Comparison of ENCODE assay signal across 24 mouse cellular contexts in genomic region chr11:121232706-121233105, GRCm38 (mm10). TPM values are rescaled to one million over a fixed set of nuclear protein-coding genes. Genes with fewer than 3 reads are reported as not detected.
A peak's percentile ranks its signal among the peaks of the same experiment; 100 is the strongest.
DNase-seq lines count a peak whose midpoint lies in the region; ATAC-seq and TF ChIP-seq lines count a peak whose summit lies in the region.
"Had no signal": no experiment of that assay in that cellular context is flagged by ENCODE, and none has a peak within 500 bp of the region (broad histone marks: within the 10 kb centered on the region; RNA-seq: fewer than 3 reads in every experiment).

No protein-coding gene starts in this region.

- peaks cover 16% of the 10 kb centered on the region for H3K4me1 ChIP-seq in heart, postnatal 0 days (ENCODE audit: control insufficient read depth, insufficient read depth)
- peaks cover 41% of the 10 kb centered on the region for H3K4me1 ChIP-seq in liver, embryonic 11.5 days (replicated peaks; ENCODE audit: control insufficient read depth, insufficient read depth, low read length)
- peaks cover 10% of the 10 kb centered on the region for H3K4me1 ChIP-seq in stomach, embryonic 15.5 days
- peaks cover 12% of the 10 kb centered on the region for H3K4me1 ChIP-seq in lung, postnatal 0 days (ENCODE audit: insufficient read depth, low read depth, low read length)
- H3K4me1 ChIP-seq in hindbrain, embryonic 13.5 days (replicated peaks): peaks cover 29% of the 10 kb centered on the region

- no peak for DNase-seq in heart, postnatal 0 days (ENCODE audit: low spot score)
- DNase-seq in heart, adult 8-10 months (ENCODE audit: low spot score): no peak
- DNase-seq in Muller cell, postnatal 12 days (ENCODE audit: inconsistent ontology term): peak; percentile 6
- no peak for DNase-seq in liver, embryonic 11.5 days (ENCODE audit: low spot score)
- no peak for DNase-seq in lung, postnatal 0 days (ENCODE audit: low spot score)
- DNase-seq: adrenal gland, postnatal 36 days; cerebellum, adult 2 months; cerebellum, postnatal 36 days; forebrain, postnatal 0 days; kidney, adult 8-10 months; kidney, postnatal 14 days; lung, postnatal 14 days; retina, postnatal 1 day; right cerebral cortex, postnatal 4 days; thymus, postnatal 14 days had no signal

- ATAC-seq in heart, postnatal 0 days (ENCODE audit: insufficient read depth, low read depth): no peak
- ATAC-seq in liver, embryonic 11.5 days (replicated peaks; ENCODE audit: low FRiP score): no peak
- no peak for ATAC-seq in stomach, embryonic 15.5 days (ENCODE audit: insufficient read depth, low FRiP score, low read depth)
- ATAC-seq in lung, postnatal 0 days: no peak
- no peak for ATAC-seq in hindbrain, embryonic 13.5 days (ENCODE audit: low FRiP score)
- ATAC-seq: CD4-positive, CD25-positive, alpha-beta regulatory T cell, adult 4 months; forebrain, postnatal 0 days; inflammation-experienced regulatory T-cells, adult 6 months had no signal

- peak overlapping the region; percentile 7; the same call in 1 of the 2 replicates for H3K27ac ChIP-seq in heart, postnatal 0 days (ENCODE audit: low read depth)
- H3K27ac ChIP-seq in liver, embryonic 11.5 days (ENCODE audit: low read depth, low read length): no peak overlapping the region; the same call in 1 of the 2 replicates
- 0 out of 2 replicates have a peak overlapping the region, but pooled peaks have one; percentile 12 for H3K27ac ChIP-seq in stomach, embryonic 15.5 days
- no peak overlapping the region for H3K27ac ChIP-seq in lung, postnatal 0 days (ENCODE audit: low read length)
- H3K27ac ChIP-seq in hindbrain, embryonic 13.5 days: no peak overlapping the region
- H3K27ac ChIP-seq: embryonic facial prominence, embryonic 15.5 days; hindbrain, embryonic 12.5 days; limb, embryonic 15.5 days had no signal

- no peak for TF ChIP-seq EP300 in heart, postnatal 0 days (IDR thresholded peaks at IDR 0.05; ENCODE audit: low read depth)
- no peak for TF ChIP-seq EP300 in lung, postnatal 0 days (IDR thresholded peaks at IDR 0.05)

- H3K9ac ChIP-seq in heart, postnatal 0 days (replicated peaks; ENCODE audit: low read depth, low read length): no peak overlapping the region
- 0 out of 2 replicates have a peak overlapping the region, but pooled peaks have one; percentile 40 for H3K9ac ChIP-seq in liver, embryonic 11.5 days (ENCODE audit: low read depth, low read length)
- no peak overlapping the region for H3K9ac ChIP-seq in stomach, embryonic 15.5 days
- no peak overlapping the region for H3K9ac ChIP-seq in lung, postnatal 0 days (replicated peaks; ENCODE audit: low read depth)
- H3K9ac ChIP-seq in hindbrain, embryonic 13.5 days: no peak overlapping the region
- H3K9ac ChIP-seq: embryonic facial prominence, embryonic 15.5 days; forebrain, postnatal 0 days; hindbrain, embryonic 12.5 days; limb, embryonic 15.5 days had no signal

- H3K4me3 ChIP-seq in heart, postnatal 0 days (ENCODE audit: low read depth, low read length): no peak overlapping the region
- no peak overlapping the region for H3K4me3 ChIP-seq in liver, embryonic 11.5 days (ENCODE audit: low read depth, low read length)
- H3K4me3 ChIP-seq in stomach, embryonic 15.5 days (replicated peaks): no peak overlapping the region
- H3K4me3 ChIP-seq in lung, postnatal 0 days (ENCODE audit: low read depth, low read length): no peak overlapping the region
- H3K4me3 ChIP-seq in hindbrain, embryonic 13.5 days: no peak overlapping the region
- H3K4me3 ChIP-seq: embryonic facial prominence, embryonic 15.5 days; hindbrain, embryonic 12.5 days; layer of hippocampus, adult 2 months; limb, embryonic 15.5 days; megakaryocyte, embryonic 14.5 days had no signal

- no peak for TF ChIP-seq CTCF in heart, postnatal 0 days (IDR thresholded peaks at IDR 0.05; ENCODE audit: low read depth)
- no peak for TF ChIP-seq CTCF in lung, postnatal 0 days (IDR thresholded peaks at IDR 0.05)

- H3K36me3 ChIP-seq in heart, postnatal 0 days (replicated peaks; ENCODE audit: control insufficient read depth, insufficient read depth, low read length): no peaks in the 10 kb centered on the region
- H3K36me3 ChIP-seq in liver, embryonic 11.5 days (ENCODE audit: control insufficient read depth, insufficient read depth, low read length): no peaks in the 10 kb centered on the region
- no peaks in the 10 kb centered on the region for H3K36me3 ChIP-seq in stomach, embryonic 15.5 days
- no peaks in the 10 kb centered on the region for H3K36me3 ChIP-seq in lung, postnatal 0 days (ENCODE audit: insufficient read depth, low read length)
- no peaks in the 10 kb centered on the region for H3K36me3 ChIP-seq in hindbrain, embryonic 13.5 days
- H3K36me3 ChIP-seq: embryonic facial prominence, embryonic 15.5 days; hindbrain, embryonic 12.5 days; limb, embryonic 15.5 days had no signal

- no peaks in the 10 kb centered on the region for H3K27me3 ChIP-seq in heart, postnatal 0 days (ENCODE audit: control insufficient read depth, insufficient read depth, low read length)
- H3K27me3 ChIP-seq in liver, embryonic 11.5 days (replicated peaks; ENCODE audit: control insufficient read depth, insufficient read depth, low read length): no peaks in the 10 kb centered on the region
- H3K27me3 ChIP-seq in stomach, embryonic 15.5 days (replicated peaks): no peaks in the 10 kb centered on the region
- no peaks in the 10 kb centered on the region for H3K27me3 ChIP-seq in lung, postnatal 0 days (replicated peaks; ENCODE audit: insufficient read depth, low read length)
- H3K27me3 ChIP-seq in hindbrain, embryonic 13.5 days: no peaks in the 10 kb centered on the region
- H3K27me3 ChIP-seq: embryonic facial prominence, embryonic 15.5 days; hindbrain, embryonic 12.5 days; limb, embryonic 15.5 days; megakaryocyte, embryonic 14.5 days had no signal

- H3K9me3 ChIP-seq in heart, postnatal 0 days (replicated peaks; ENCODE audit: control insufficient read depth, low read length): no peaks in the 10 kb centered on the region
- no peaks in the 10 kb centered on the region for H3K9me3 ChIP-seq in liver, embryonic 11.5 days (ENCODE audit: control insufficient read depth, low read length)
- no peaks in the 10 kb centered on the region for H3K9me3 ChIP-seq in stomach, embryonic 15.5 days
- no peaks in the 10 kb centered on the region for H3K9me3 ChIP-seq in lung, postnatal 0 days (ENCODE audit: low read length)
- H3K9me3 ChIP-seq in hindbrain, embryonic 13.5 days: no peaks in the 10 kb centered on the region
- H3K9me3 ChIP-seq: embryonic facial prominence, embryonic 15.5 days; hindbrain, embryonic 12.5 days; limb, embryonic 15.5 days; megakaryocyte, embryonic 14.5 days had no signal

- WGBS in heart, postnatal 0 days: 20% methylated on average over 4 of the region's 4 CpGs
- WGBS in liver, embryonic 11.5 days: 27% methylated on average over 4 of the region's 4 CpGs
- WGBS in stomach, embryonic 15.5 days: 34% methylated on average over 4 of the region's 4 CpGs
- 34% methylated on average over 4 of the region's 4 CpGs for WGBS in lung, postnatal 0 days
- 48% methylated on average over 4 of the region's 4 CpGs for WGBS in hindbrain, embryonic 13.5 days

- no peak overlapping the region for H3K4me2 ChIP-seq in heart, postnatal 0 days (ENCODE audit: low read depth, low read length)
- H3K4me2 ChIP-seq in liver, embryonic 11.5 days: peak overlapping the region; percentile 12; the same call in 1 of the 2 replicates
- H3K4me2 ChIP-seq in stomach, embryonic 15.5 days: no peak overlapping the region
- H3K4me2 ChIP-seq in lung, postnatal 0 days (replicated peaks; ENCODE audit: low read depth, low read length): no peak overlapping the region
- H3K4me2 ChIP-seq in hindbrain, embryonic 13.5 days: no peak overlapping the region
- H3K4me2 ChIP-seq: embryonic facial prominence, embryonic 15.5 days; hindbrain, embryonic 12.5 days; limb, embryonic 15.5 days had no signal

RNA-seq across cellular contexts. Expression of gene Cybc1, which starts 3.6 kb away (rescaled TPM):
- total RNA-seq in heart, postnatal 0 days (2014; rRNA removed; ENCODE audit: low replicate concordance): 11.3 and 13.0 TPM in 2 replicates
- polyA plus RNA-seq in heart, postnatal 0 days (2015; fragmentation: Nextera tagmentation; extraction: Ambion mirVana): 12.4 and 13.5 TPM in 2 replicates
- total RNA-seq in heart, adult 8-10 months (2022): 1 to 10 TPM; 6.7 to 8.1 (median 7.4) TPM
- polyA plus RNA-seq in liver, embryonic 11.5 days (2014; fragmentation: Nextera tagmentation; extraction: Ambion mirVana): 35.1 and 38.2 TPM in 2 replicates
- 32.5 and 34.6 TPM in 2 replicates for polyA plus RNA-seq in stomach, embryonic 15.5 days (2015; fragmentation: Nextera tagmentation; extraction: Ambion mirVana)
- polyA plus RNA-seq in lung, postnatal 0 days (2015; fragmentation: Nextera tagmentation; extraction: Ambion mirVana): 28.9 and 29.3 TPM in 2 replicates
- polyA plus RNA-seq in hindbrain, embryonic 13.5 days (2015; fragmentation: Nextera tagmentation; extraction: Ambion mirVana): 39.3 and 42.2 TPM in 2 replicates

RNA-seq across cellular contexts. Expression of gene Narf, which starts 4.3 kb away (rescaled TPM):
- 159 and 217 TPM in 2 replicates for total RNA-seq in heart, postnatal 0 days (2014; rRNA removed; ENCODE audit: low replicate concordance)
- polyA plus RNA-seq in heart, postnatal 0 days (2015; fragmentation: Nextera tagmentation; extraction: Ambion mirVana): 40.0 and 48.2 TPM in 2 replicates
- total RNA-seq in heart, adult 8-10 months (2022): 100 to 1,000 TPM in 1 of 4 experiments, 10 to 100 TPM in 3; 81.7 to 123 (median 97.8) TPM
- 81.5 and 89.4 TPM in 2 replicates for polyA plus RNA-seq in liver, embryonic 11.5 days (2014; fragmentation: Nextera tagmentation; extraction: Ambion mirVana)
- 45.6 and 52.0 TPM in 2 replicates for polyA plus RNA-seq in stomach, embryonic 15.5 days (2015; fragmentation: Nextera tagmentation; extraction: Ambion mirVana)
- polyA plus RNA-seq in lung, postnatal 0 days (2015; fragmentation: Nextera tagmentation; extraction: Ambion mirVana): 15.8 and 18.7 TPM in 2 replicates
- 94.8 and 95.5 TPM in 2 replicates for polyA plus RNA-seq in hindbrain, embryonic 13.5 days (2015; fragmentation: Nextera tagmentation; extraction: Ambion mirVana)

RNA-seq across cellular contexts. Expression of gene Foxk2, which starts 27.1 kb away (rescaled TPM):
- total RNA-seq in heart, postnatal 0 days (2014; rRNA removed; ENCODE audit: low replicate concordance): 23.5 and 25.8 TPM in 2 replicates
- polyA plus RNA-seq in heart, postnatal 0 days (2015; fragmentation: Nextera tagmentation; extraction: Ambion mirVana): 3.0 and 3.8 TPM in 2 replicates
- 10 to 100 TPM; 16.2 to 23.1 (median 18.9) TPM for total RNA-seq in heart, adult 8-10 months (2022)
- 9.3 and 10.7 TPM in 2 replicates for polyA plus RNA-seq in liver, embryonic 11.5 days (2014; fragmentation: Nextera tagmentation; extraction: Ambion mirVana)
- polyA plus RNA-seq in stomach, embryonic 15.5 days (2015; fragmentation: Nextera tagmentation; extraction: Ambion mirVana): 8.6 and 9.8 TPM in 2 replicates
- polyA plus RNA-seq in lung, postnatal 0 days (2015; fragmentation: Nextera tagmentation; extraction: Ambion mirVana): 4.0 and 5.1 TPM in 2 replicates
- 12.1 and 12.2 TPM in 2 replicates for polyA plus RNA-seq in hindbrain, embryonic 13.5 days (2015; fragmentation: Nextera tagmentation; extraction: Ambion mirVana)

RNA-seq across cellular contexts. Expression of gene Ogfod3, which starts 28.2 kb away (rescaled TPM):
- total RNA-seq in heart, postnatal 0 days (2014; rRNA removed; ENCODE audit: low replicate concordance): 8.7 and 10.9 TPM in 2 replicates
- polyA plus RNA-seq in heart, postnatal 0 days (2015; fragmentation: Nextera tagmentation; extraction: Ambion mirVana): 26.8 and 27.1 TPM in 2 replicates
- 10 to 100 TPM; 14.6 to 18.5 (median 16.0) TPM for total RNA-seq in heart, adult 8-10 months (2022)
- polyA plus RNA-seq in liver, embryonic 11.5 days (2014; fragmentation: Nextera tagmentation; extraction: Ambion mirVana): 21.7 and 23.4 TPM in 2 replicates
- polyA plus RNA-seq in stomach, embryonic 15.5 days (2015; fragmentation: Nextera tagmentation; extraction: Ambion mirVana): 30.4 and 30.5 TPM in 2 replicates
- 18.3 and 20.3 TPM in 2 replicates for polyA plus RNA-seq in lung, postnatal 0 days (2015; fragmentation: Nextera tagmentation; extraction: Ambion mirVana)
- 23.9 and 24.2 TPM in 2 replicates for polyA plus RNA-seq in hindbrain, embryonic 13.5 days (2015; fragmentation: Nextera tagmentation; extraction: Ambion mirVana)

RNA-seq across cellular contexts. Expression of gene Hexdc, which starts 28.5 kb away (rescaled TPM):
- total RNA-seq in heart, postnatal 0 days (2014; rRNA removed; ENCODE audit: low replicate concordance): 23.8 and 36.6 TPM in 2 replicates
- polyA plus RNA-seq in heart, postnatal 0 days (2015; fragmentation: Nextera tagmentation; extraction: Ambion mirVana): 6.4 and 6.5 TPM in 2 replicates
- total RNA-seq in heart, adult 8-10 months (2022): 10 to 100 TPM in 1 of 4 experiments, 1 to 10 TPM in 3; 8.3 to 10.3 (median 8.8) TPM
- polyA plus RNA-seq in liver, embryonic 11.5 days (2014; fragmentation: Nextera tagmentation; extraction: Ambion mirVana): 5.1 and 5.6 TPM in 2 replicates
- 8.1 and 9.2 TPM in 2 replicates for polyA plus RNA-seq in stomach, embryonic 15.5 days (2015; fragmentation: Nextera tagmentation; extraction: Ambion mirVana)
- polyA plus RNA-seq in lung, postnatal 0 days (2015; fragmentation: Nextera tagmentation; extraction: Ambion mirVana): 4.5 and 6.1 TPM in 2 replicates
- 17.8 and 20.5 TPM in 2 replicates for polyA plus RNA-seq in hindbrain, embryonic 13.5 days (2015; fragmentation: Nextera tagmentation; extraction: Ambion mirVana)

Comparison
In these comparisons a context has a peak if more than half of its experiments do, and no peak if none do; other contexts are left out.
1. H3K27ac ChIP-seq: peak in heart, postnatal 0 days (single experiment) and stomach, embryonic 15.5 days (single experiment); none in liver, embryonic 11.5 days (single experiment), lung, postnatal 0 days (single experiment) and hindbrain, embryonic 13.5 days (single experiment).